Mouse (Mus musculus): ENCODE data around the gene Herc1.
A peak's percentile ranks its signal among the peaks of the same experiment; 100 is the strongest.

The Herc1 gene

DNA sequence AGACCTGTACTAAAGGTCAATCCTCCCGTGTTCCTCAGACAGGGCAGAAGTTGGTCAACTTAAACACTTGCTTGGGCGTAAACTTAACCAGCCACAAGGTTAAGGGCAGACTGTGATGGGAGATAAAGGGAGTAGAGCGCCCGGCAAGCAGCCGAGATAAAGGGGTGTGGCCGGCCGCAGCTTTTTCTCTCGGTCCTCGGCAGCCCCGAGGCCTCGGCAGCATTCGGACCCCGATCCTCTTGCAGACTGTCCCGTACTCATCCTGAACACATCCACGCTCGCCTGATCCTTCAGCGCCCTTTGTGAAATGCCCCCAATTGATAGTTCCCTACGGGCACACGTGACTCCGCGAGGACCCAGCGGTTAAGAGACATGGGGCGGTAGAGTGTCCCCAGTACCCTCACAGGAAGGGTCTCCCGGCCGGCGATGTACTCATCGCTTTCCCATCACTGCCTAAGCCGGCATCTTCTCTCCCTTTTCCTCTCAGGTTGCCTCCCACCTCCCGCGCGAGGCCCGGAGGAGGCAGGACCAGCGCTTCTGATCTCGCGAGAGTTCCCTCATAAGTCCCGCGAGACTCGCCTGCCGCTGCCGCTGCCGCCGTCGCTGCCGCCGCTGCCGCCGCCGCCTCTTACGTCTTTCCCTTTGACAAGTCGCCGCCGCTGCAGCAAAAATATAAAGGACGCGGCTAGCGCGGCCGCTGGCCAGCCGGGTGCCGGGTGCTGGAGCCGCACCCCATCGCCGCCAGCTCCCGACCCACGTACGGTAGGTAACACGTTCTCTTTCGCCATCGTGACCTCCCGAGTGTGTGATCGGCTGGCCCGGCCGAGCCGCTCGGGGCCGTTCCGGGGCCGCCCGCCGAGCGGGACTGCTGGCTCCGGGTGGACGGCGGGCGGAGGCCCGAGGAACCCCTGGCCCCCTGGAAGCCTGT lies at the start of gene Herc1:
Gene Herc1, plus strand, starts transcription at position 591 of the 928 bp plus-strand sequence.
- no peaks in the 10 kb centered on the region for H3K36me3 ChIP-seq (ENCODE audit: control insufficient read depth, insufficient read depth, low read length, poor library complexity, severe bottlenecking)

DNA sequence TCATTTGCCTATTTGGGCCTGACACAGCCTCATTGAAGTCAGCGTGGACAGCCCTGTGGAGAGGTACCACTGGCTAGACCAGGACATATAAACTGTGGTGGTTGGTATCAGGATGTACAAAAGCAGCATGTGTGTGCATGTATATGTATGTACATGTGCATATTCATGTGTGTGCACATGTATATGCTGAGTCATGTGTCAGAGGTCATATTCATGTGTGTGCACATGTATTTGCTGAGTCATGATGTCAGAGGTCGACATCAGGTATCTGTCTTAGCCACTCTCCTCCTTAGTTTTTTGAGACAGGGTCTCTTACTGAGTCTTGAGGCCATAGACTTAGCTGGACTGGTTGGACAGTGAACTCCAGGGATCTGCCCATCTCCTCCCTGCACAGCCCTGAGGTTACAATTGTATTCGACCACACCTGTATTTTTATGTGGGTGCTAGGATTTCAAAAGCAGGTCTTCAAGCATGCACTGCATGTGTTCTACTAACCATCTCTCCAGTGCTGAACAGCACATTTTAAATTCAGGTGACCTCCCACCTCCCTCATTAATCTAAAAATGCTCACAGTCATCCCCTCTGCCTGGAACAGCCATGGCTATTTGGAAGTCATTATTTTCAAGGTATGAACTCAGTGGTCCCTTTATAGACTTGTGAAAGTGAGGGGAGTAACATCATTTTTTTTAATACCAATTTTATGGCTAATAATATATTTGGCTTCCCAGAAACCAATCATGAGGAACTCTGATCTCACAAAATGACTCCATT lies 45.7 kb upstream of the Herc1 start:
- H3K36me3 ChIP-seq (ENCODE audit: control insufficient read depth, insufficient read depth, low read length, poor library complexity, severe bottlenecking) = no peaks in the 10 kb centered on the region
- H3K27me3 ChIP-seq (ENCODE audit: control insufficient read depth, insufficient read depth, low read length, poor library complexity, severe bottlenecking) = no peaks in the 10 kb centered on the region
- no peak for DNase-seq (ENCODE audit: low read depth, low spot score)

More for the DNA sequence above, at the start of gene Herc1:
- no peaks in the 10 kb centered on the region for H3K27me3 ChIP-seq (ENCODE audit: control insufficient read depth, insufficient read depth, low read length, poor library complexity, severe bottlenecking)
- peak; percentile 96 for DNase-seq (ENCODE audit: low read depth, low spot score)

DNA sequence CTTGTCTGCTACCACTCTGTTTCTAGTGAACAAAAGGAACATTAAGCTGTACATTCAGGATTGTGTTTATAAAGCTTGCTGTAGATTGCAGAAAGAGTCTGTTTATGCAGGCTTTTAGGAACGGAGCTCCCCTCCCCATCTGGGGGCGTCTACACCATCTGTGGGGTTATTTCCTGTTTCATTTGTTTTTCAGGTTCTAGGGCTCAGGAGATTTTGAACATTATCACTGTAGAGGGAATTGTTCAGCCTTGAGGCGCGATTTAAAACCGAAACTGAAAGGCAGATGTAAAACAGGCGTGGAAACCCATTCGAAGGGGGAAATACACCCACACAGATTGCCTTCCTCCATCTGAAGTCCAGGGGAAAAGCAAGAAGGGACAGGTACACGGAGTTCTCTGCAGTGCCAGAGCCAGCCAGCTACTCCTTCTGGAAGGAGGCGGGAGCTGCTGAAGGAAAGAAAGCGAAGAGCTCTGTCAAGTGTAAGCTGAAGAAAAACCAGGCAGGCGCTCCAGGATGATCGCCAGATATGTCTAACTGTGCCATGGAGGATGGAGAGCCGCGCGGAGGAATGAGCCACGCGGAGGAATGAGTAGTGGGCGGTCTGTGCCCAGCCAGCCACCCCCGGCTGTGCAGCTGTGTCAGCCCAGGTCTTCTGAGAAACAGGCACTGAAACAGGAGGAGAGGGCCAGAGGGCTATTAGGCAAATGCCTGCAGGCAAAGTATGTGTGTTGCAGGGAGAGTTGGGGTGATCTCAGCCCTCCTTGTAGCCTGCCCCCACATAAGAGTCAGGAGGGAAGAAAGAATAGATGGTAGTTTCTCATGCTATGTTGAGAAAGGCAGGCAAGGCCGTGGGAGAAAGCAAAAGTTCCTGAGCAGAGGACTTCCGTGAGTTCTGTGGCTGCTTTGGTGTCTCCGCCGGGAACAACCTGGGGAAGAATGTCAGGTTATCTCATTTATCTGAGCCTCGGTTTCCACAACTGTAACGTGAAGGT lies 44.8 kb upstream of the Herc1 start:
- no peaks in the 10 kb centered on the region for H3K27me3 ChIP-seq (ENCODE audit: control insufficient read depth, insufficient read depth, low read length, poor library complexity, severe bottlenecking)
- DNase-seq (ENCODE audit: low read depth, low spot score) = peak; percentile 68
- no peaks in the 10 kb centered on the region for H3K36me3 ChIP-seq (ENCODE audit: control insufficient read depth, insufficient read depth, low read length, poor library complexity, severe bottlenecking)

DNA sequence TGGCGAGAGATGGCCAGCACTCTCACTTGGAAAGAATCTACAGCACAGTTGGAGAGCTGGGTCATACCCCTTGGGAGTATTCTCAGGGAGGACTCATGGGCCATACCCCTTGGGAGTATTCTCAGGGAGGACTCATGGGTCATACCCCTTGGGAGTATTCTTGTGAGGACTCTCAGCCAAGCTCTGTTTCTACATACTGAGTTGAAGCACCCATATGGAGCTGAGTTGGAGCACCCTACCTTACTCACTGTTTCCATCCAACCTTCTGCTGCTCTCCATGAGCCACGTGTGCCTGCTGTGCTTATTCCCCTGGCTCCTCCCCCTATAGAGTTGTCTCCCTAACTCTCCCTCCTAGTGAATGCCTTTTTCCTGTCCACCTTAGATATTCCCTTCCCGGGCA lies 43.8 kb upstream of the Herc1 start:
- no peaks in the 10 kb centered on the region for H3K36me3 ChIP-seq (ENCODE audit: control insufficient read depth, insufficient read depth, low read length, poor library complexity, severe bottlenecking)
- DNase-seq (ENCODE audit: low read depth, low spot score) = no peak
- H3K27me3 ChIP-seq (ENCODE audit: control insufficient read depth, insufficient read depth, low read length, poor library complexity, severe bottlenecking) = no peaks in the 10 kb centered on the region

DNA sequence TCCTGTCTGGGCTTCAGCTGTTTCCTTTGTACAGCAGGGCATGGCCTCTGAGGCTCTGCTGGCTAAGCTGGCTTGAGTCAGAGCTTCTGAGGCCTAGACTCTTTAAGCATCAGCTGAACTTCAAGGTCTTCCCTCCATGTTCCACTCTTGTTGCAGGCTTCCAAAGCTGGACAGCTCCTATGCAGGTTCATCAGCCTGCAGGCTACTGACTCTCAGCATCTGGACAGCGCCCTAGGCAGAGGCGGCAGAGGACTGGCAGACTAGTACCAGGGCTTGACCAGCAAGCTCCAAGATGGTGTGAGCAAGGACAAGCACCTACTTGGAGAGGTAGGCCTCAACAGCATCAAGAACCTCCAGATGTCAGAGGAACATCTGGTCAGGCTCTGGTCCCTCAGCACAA lies 42.9 kb upstream of the Herc1 start:
- H3K27me3 ChIP-seq (ENCODE audit: control insufficient read depth, insufficient read depth, low read length, poor library complexity, severe bottlenecking) = no peaks in the 10 kb centered on the region
- no peaks in the 10 kb centered on the region for H3K36me3 ChIP-seq (ENCODE audit: control insufficient read depth, insufficient read depth, low read length, poor library complexity, severe bottlenecking)
- peak; percentile 41 for DNase-seq (ENCODE audit: low read depth, low spot score)

DNA sequence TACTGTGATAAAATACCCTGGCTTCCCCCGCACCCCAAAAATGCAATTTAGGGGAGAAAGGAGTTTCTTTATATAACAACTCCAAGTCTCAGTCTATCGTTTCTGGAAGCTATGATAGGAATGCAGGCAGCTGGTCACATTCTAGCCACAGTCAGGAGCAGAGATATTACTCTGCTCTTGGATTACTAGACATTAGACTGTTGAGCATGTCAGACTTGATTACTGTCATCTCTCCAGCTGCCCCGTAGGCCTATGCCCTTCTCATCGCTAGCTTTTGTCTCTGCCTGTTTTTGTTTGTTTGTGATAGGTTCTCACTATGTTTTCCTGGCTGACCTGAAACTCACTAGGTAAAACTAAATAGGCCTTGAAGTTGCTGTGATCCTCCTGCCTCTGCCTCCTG lies 41.5 kb upstream of the Herc1 start:
- no peaks in the 10 kb centered on the region for H3K27me3 ChIP-seq (ENCODE audit: control insufficient read depth, insufficient read depth, low read length, poor library complexity, severe bottlenecking)
- no peaks in the 10 kb centered on the region for H3K36me3 ChIP-seq (ENCODE audit: control insufficient read depth, insufficient read depth, low read length, poor library complexity, severe bottlenecking)
- DNase-seq (ENCODE audit: low read depth, low spot score) = no peak

DNA sequence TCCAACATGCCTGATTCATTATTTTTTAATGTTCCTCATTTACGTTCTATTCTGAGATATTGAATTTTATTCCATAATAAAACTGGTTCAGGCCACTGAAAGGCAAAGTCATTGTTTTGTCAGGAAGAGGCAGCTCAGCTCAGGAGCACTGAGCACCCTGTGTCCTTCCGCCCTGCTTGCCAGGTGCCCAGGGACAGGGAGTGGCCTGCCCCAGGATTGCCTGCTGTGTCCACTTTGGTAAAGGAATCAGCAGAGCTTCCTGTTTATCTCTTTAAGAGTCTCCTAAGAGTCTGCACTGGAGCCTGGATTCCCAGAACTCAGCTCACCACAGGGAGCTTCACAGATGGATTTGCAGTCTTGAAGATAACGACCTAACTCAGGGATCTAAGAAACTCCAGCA lies 38.8 kb upstream of the Herc1 start:
- DNase-seq (ENCODE audit: low read depth, low spot score) = no peak
- Histone ChIP-seq H3K36me3 (ENCODE audit: control insufficient read depth, insufficient read depth, low read length, poor library complexity, severe bottlenecking) (no peaks in the 10 kb centered on the region), H3K27me3 (ENCODE audit: control insufficient read depth, insufficient read depth, low read length, poor library complexity, severe bottlenecking) (no peaks in the 10 kb centered on the region)

DNA sequence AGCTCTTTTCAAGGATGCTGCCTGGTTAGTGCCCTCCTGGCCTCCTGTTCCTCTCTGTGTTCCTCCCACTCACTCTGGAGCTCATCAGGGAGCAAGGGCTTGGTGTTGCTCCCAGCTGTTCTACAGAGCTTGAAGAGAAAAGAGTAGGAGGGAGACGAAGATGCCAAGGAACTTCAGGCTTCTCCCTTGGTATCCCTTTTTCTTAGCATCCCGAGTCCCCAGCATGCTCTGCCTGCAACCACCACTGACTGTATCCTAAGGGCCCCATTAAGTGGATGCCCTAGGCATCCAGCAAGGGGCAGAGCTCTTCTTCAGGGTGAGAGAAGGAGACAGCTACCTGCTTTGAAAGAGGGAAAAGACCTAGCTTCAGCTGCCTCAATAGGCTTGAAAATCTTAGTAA lies 33.6 kb upstream of the Herc1 start:
- Histone ChIP-seq H3K36me3 (ENCODE audit: control insufficient read depth, insufficient read depth, low read length, poor library complexity, severe bottlenecking) (no peaks in the 10 kb centered on the region), H3K27me3 (ENCODE audit: control insufficient read depth, insufficient read depth, low read length, poor library complexity, severe bottlenecking) (no peaks in the 10 kb centered on the region; the same call in 1 of the 2 replicates)
- no peak for DNase-seq (ENCODE audit: low read depth, low spot score)

DNA sequence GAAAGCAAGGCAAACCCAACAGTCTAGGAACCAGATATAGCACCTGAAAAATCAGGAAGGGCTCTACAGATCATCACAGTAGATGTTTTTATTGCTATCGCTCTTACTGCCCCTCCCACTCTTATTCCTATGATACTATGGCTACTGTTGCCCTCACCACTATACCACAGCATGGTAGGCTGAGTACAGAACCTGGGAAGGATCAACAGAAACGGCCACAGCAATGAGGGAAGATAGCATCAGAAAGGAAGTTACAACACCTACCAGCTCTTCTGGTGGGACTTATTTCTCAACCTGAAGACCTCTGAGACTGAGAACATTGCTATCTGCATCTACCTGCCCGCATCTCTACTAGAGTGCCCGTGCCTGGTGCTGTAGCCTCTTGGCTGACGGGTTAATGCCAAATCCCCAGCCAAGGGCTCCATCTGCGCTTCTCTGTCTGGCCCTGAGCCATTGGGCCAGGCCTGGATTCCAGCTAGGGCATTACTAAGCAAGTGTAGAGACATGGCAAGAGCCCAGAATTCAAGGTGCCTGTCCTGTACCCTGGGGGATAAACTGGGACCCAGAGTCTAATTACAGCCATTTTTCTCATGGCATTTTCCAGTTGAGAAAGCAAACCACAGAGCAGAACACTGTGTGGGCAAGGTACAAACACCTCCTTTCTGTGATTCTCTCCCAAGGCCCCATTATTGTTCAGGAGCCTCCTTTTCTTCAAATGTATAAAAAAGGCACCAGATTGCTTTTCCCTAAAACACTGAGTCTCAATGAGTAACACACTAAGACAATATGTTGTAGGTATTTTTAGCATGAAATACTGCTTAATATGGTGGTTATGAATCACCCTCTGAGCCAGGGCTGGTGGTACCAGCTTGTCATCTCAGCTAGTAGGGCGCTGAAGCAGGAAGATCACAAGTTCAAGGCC lies 28.0 kb upstream of the Herc1 start:
- Histone ChIP-seq H3K36me3 (ENCODE audit: control insufficient read depth, insufficient read depth, low read length, poor library complexity, severe bottlenecking) (no peaks in the 10 kb centered on the region), H3K27me3 (ENCODE audit: control insufficient read depth, insufficient read depth, low read length, poor library complexity, severe bottlenecking) (no peaks in the 10 kb centered on the region; the same call in 1 of the 2 replicates)
- DNase-seq (ENCODE audit: low read depth, low spot score) = no peak

DNA sequence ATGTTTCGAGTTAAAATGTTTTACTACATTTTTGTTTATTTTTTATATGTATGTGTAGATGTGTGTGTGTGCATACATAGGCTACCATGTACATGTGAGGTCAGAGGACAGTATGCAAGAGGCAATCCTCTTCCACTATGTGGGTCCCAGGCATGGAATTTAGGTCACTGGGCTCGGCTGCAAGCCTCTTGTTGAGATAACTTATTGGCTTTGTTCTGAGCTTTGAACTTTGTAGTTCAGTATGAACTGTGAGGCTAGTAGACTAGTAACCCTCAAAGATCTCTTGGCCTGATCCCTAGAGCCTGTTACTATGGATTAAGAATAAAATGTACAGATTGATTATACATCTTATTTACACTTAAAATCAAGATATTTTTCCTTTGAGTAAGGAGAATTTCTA lies 23.4 kb upstream of the Herc1 start:
- no peak for DNase-seq (ENCODE audit: low read depth, low spot score)
- Histone ChIP-seq H3K36me3 (ENCODE audit: control insufficient read depth, insufficient read depth, low read length, poor library complexity, severe bottlenecking) (no peaks in the 10 kb centered on the region), H3K27me3 (ENCODE audit: control insufficient read depth, insufficient read depth, low read length, poor library complexity, severe bottlenecking) (no peaks in the 10 kb centered on the region)

DNA sequence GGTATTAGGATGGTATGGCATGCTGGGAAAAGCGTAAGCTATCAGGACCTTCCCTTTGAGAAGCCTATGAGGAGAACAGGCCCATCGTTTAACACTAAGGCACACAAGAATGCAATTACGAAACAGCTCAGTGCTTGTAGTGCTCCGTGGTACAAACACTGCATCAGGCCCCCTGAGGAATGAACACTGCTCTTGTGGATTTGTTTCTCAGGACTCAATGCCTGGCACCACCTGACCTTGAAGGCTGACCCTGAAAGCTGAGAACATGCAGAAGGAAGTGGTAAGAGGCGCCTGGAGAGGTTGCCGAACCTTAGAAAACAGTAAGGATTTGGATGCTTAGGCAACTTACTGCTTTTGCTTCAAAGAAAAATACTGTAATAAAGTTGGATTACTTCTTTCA lies 20.8 kb upstream of the Herc1 start:
- H3K27me3 ChIP-seq (ENCODE audit: control insufficient read depth, insufficient read depth, low read length, poor library complexity, severe bottlenecking) = no peaks in the 10 kb centered on the region
- H3K36me3 ChIP-seq (ENCODE audit: control insufficient read depth, insufficient read depth, low read length, poor library complexity, severe bottlenecking) = no peaks in the 10 kb centered on the region
- DNase-seq (ENCODE audit: low read depth, low spot score) = no peak

DNA sequence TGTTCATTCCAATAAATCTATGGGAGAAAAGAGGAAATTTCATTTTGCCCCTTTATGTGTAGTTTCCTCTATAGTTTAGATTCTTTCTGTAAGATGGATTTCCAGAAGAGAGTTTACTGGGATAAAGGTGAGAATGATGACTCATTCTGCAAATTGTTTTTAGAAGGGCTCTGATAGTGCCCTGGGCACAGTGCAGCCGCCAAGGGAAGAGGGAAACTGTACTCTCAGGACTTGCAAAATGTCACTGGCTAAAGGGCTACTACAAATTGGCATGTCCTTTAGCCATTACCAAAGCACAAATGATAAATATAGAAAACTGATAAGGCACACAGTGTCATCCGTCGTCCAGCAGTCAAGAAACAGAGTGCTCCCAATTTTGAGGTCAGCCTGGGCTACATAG lies 19.8 kb upstream of the Herc1 start:
- Histone ChIP-seq H3K36me3 (ENCODE audit: control insufficient read depth, insufficient read depth, low read length, poor library complexity, severe bottlenecking) (no peaks in the 10 kb centered on the region), H3K27me3 (ENCODE audit: control insufficient read depth, insufficient read depth, low read length, poor library complexity, severe bottlenecking) (no peaks in the 10 kb centered on the region)
- no peak for DNase-seq (ENCODE audit: low read depth, low spot score)

DNA sequence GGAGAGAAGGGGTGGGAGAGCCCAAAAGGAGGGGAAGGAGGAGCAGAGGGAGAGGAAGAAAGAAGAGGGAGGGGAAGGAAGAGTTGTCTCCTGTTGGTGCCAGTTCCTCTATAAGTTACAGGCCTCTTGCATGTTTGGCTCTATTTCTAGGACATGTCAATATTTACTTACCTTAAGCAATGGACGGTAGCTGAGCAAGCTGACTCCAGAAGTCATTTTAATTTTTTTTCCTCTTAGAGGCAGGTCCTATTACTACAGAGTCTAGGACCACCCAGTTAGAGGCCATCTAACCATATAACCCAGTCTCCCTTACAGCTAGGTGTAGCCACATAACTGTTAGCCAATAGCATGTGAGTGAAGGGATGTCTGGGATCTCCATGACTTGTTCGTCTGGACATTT lies 18.7 kb upstream of the Herc1 start:
- no peaks in the 10 kb centered on the region for H3K36me3 ChIP-seq (ENCODE audit: control insufficient read depth, insufficient read depth, low read length, poor library complexity, severe bottlenecking)
- no peak for DNase-seq (ENCODE audit: low read depth, low spot score)

More for the DNA sequence above, 18.7 kb upstream of the Herc1 start:
- H3K27me3 ChIP-seq (ENCODE audit: control insufficient read depth, insufficient read depth, low read length, poor library complexity, severe bottlenecking) = no peaks in the 10 kb centered on the region
